Mouse (Mus musculus) small intestine, adult 10 weeks (tissue): ENCODE measurements around the gene Olfr653. TPM values are rescaled to one million over a fixed set of nuclear protein-coding genes. Genes with fewer than 3 reads are reported as not detected.

Experiments
- polyA plus RNA-seq: library from polyadenylated mRNA; stranded (reverse); fragments of 350-450 nt; fragmentation: Illumina TruSeq; extraction: RNeasy Lipid Tissue Mini Kit (QIAGEN cat#74804); gene quantifications from one replicate; pipeline ENCODE4 v1.2.3, GENCODE M21; 2014; ENCODE audit warnings: low replicate concordance

Olfr653 gene
- not detected for polyA plus RNA-seq

DNA sequence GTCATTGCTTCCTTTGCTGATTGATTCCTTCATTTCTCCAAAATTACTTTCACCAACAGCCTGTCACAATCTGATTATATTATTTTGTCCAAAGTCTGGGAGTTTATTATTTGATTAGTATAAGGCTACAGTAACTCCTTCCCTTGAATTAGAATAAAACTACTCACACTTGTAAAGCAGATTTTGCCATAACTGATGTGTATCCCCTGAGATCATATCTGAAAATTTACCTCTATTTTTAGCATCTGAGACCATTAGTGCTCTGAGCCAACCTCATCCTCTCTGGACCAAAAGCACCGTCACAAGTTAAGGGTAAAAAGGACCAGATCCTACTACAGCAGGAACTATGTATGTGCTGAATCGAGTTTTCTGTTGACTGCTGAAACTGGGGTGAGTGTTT, at the start of gene Olfr653:
Gene Olfr653, plus strand, starts transcription at position 301 of the 400 bp plus-strand sequence.

DNA sequence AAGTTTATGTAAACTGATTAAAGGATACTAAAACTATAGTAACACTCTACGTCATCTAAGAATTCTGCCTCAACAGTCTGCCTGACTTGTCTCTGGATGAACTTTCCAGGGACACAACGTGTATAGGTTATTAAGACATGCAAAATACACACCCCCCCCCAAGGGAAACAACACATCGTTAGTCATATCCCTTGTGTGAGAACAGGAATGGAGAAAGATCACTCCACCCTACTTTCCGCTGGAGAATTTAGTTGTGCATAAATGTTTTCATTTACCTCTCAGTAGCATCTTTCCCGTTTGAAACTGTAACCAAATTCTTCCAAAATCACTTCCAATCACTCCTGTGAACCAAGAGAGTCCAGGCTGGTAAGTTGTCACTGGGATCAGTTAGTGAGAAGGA, 27.3 kb upstream of the Olfr653 start, which contains the start of gene Olfr651:
Gene Olfr651, plus strand, starts transcription at position 301 of the 400 bp plus-strand sequence.

DNA sequence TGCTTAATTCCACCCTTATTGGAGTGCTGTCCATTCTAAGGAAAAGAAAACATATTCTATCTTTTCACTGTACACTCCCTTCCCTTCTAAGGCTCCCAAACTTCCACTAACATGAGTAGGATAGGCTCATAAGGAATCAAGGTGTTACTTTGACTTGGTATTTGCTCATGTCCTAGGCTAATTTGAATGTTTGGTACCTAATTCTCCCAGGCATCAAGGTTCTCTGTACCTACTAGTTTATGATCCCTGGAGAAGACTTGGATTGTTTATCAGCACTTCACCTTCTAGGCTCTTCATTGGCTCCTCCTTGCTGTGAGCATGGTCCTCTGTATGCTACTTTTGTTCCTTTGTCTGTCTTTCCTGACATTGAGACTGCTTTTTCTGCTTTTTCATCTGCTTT, 16.5 kb upstream of the Olfr653 start, which contains the start of gene Olfr652:
Gene Olfr652, plus strand, starts transcription at position 301 of the 400 bp plus-strand sequence.

DNA sequence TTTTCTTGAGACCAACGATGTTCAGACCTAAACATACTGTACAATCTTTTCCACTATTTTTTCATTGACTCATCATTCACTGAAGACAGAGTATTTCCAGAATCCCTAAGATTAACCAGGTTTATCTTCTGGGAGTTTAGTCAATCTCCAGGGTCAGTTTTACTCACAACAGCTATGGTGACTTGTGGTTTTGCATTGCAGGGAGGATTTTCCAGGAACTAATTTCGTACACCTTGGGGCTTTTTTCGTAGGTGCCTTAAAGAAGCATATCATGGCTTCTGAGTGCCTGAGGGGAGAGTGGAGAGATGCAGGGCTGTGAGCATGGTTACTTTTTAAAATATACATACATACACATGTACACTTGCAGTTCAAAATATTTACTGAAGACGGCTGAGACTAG, 9.6 kb downstream of the Olfr653 start, which contains the start of gene Olfr654:
Gene Olfr654, plus strand, starts transcription at position 301 of the 400 bp plus-strand sequence.

DNA sequence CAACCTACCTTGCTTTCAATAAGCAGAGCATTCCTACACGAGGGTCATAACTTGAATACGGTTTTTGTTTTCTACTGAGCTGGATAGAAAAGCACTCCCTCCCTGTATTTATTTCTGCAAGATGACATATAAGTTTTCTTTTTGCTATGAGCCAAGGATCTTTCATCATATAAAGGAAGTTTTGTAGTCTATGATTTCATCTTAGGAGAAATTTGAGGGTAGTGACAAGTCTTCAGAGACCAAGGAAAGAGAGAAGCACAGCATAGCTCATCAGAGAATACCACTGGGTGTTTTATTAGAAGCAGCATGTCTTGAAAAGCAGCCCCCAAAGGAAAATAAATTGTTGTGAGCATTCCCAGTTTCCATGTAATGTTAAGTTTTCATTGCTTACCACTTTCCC, 24.6 kb downstream of the Olfr653 start, which contains the start of gene Olfr655:
Gene Olfr655, minus strand, starts transcription at position 101 of the 400 bp plus-strand sequence.

DNA sequence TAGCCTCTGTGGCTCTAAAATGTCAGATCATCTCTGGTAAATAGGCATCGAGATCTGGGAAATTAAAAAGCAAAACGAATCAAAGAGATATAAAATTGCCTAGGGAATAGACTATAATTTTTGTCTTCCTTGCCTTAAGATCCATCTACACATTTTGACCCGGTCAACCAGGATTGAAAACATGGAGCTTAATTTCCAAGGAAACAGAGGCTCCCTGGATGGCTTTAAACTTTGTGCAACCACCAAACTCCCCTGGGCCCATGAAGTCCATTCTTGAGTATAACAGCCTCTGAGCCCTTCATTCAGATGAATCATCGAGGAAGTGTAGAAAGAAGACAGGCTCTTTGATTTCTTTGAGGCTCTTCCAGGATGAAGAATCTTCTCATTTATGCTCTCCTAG, 36.5 kb downstream of the Olfr653 start, which contains the start of gene Olfr656:
Gene Olfr656, plus strand, starts transcription at position 301 of the 400 bp plus-strand sequence.

DNA sequence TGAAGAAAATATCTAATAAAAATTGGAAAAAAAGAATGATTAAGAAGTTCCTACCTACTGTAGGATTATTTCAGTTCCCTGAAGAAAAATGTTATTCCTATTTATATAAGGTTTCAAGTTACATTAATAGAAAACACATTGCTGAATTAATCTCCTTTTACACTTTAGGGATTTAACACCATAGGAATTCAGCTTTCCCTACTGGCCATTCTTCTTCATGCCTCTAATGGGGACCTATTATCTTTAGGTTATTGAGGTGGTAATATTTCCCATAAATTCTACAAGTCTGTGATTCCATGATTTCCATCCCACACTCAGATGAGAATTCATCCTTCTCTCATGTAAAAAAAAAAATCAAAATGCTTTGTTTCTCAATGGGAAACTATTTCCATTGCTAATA, 47.4 kb downstream of the Olfr653 start, which contains the start of gene Olfr657:
Gene Olfr657, plus strand, starts transcription at position 301 of the 400 bp plus-strand sequence.

Other genes starting within 250 kb of the Olfr653 start
- not detected for gene Trim34b, start 247.8 kb upstream of the Olfr653 start, polyA plus RNA-seq
- 86.4 TPM for gene Trim12c, start 224.0 kb upstream of the Olfr653 start, polyA plus RNA-seq
- gene Trim30b, start 207.4 kb upstream of the Olfr653 start, polyA plus RNA-seq = 1.3 TPM
- gene Trim30c, start 176.5 kb upstream of the Olfr653 start, polyA plus RNA-seq = 1.4 TPM
- 56.4 TPM for gene Trim30a, start 112.1 kb upstream of the Olfr653 start, polyA plus RNA-seq
- gene Trim30d, start 69.5 kb upstream of the Olfr653 start, polyA plus RNA-seq = 390 TPM
- gene Olfr651, start 27.2 kb upstream of the Olfr653 start, polyA plus RNA-seq = not detected
- not detected for gene Olfr652, start 16.4 kb upstream of the Olfr653 start, polyA plus RNA-seq
- not detected for gene Olfr654, start 9.7 kb downstream of the Olfr653 start, polyA plus RNA-seq
- gene Olfr655, start 24.5 kb downstream of the Olfr653 start, polyA plus RNA-seq = not detected
- not detected for gene Olfr656, start 36.6 kb downstream of the Olfr653 start, polyA plus RNA-seq
- gene Olfr657, start 47.5 kb downstream of the Olfr653 start, polyA plus RNA-seq = not detected
- gene Olfr658, start 70.0 kb downstream of the Olfr653 start, polyA plus RNA-seq = 0.15 TPM
- not detected for gene Olfr659, start 89.4 kb downstream of the Olfr653 start, polyA plus RNA-seq
- not detected for gene Olfr661, start 109.2 kb downstream of the Olfr653 start, polyA plus RNA-seq
- not detected for gene Usp17le, start 200.2 kb downstream of the Olfr653 start, polyA plus RNA-seq